ENCODE assay signal across 9 mouse cellular contexts in genomic region chr9:72693081-72693696, GRCm38 (mm10). TPM values are rescaled to one million over a fixed set of nuclear protein-coding genes. Genes with fewer than 3 reads are reported as not detected.
DNase-seq lines count a peak whose midpoint lies in the region; ATAC-seq lines count a peak whose summit lies in the region.
"Had no signal": no experiment of that assay in that cellular context is flagged by ENCODE, and none has a peak within 500 bp of the region (broad histone marks: within the 10 kb centered on the region; RNA-seq: fewer than 3 reads in every experiment).

No protein-coding gene starts in this region.

- intact Hi-C loops in heart, postnatal 25 days (cut with DNase I), result no loop called here

- H3K36me3 ChIP-seq in heart, embryonic 13.5 days, result peaks cover 91% of the 10 kb centered on the region
- H3K36me3 ChIP-seq in hindbrain, embryonic 15.5 days, result peaks cover 55% of the 10 kb centered on the region
- peaks cover 32% of the 10 kb centered on the region for H3K36me3 ChIP-seq in stomach, embryonic 15.5 days

- DNase-seq in heart, postnatal 25 days (ENCODE audit: low spot score), result no peak
- DNase-seq in right cerebral cortex, postnatal 25 days, result peak; percentile 38
- DNase-seq in right cerebral cortex, postnatal 4 days, result no peak
- DNase-seq in cerebellum, postnatal 4 days (ENCODE audit: low spot score in 2 of 2), result no peak
- no peak for DNase-seq in thymus, postnatal 36 days

- H3K9me3 ChIP-seq in heart, embryonic 13.5 days, result no peaks in the 10 kb centered on the region
- H3K9me3 ChIP-seq in hindbrain, embryonic 15.5 days, result no peaks in the 10 kb centered on the region
- H3K9me3 ChIP-seq in stomach, embryonic 15.5 days, result no peaks in the 10 kb centered on the region
- H3K9me3 ChIP-seq: liver, embryonic 15.5 days had no signal

- peaks cover 81% of the 10 kb centered on the region for H3K4me1 ChIP-seq in heart, embryonic 13.5 days
- H3K4me1 ChIP-seq in hindbrain, embryonic 15.5 days (replicated peaks), result peaks cover 40% of the 10 kb centered on the region
- H3K4me1 ChIP-seq in stomach, embryonic 15.5 days, result peaks cover 20% of the 10 kb centered on the region

- H3K4me3 ChIP-seq in heart, embryonic 13.5 days, result no peak overlapping the region
- H3K4me3 ChIP-seq in hindbrain, embryonic 15.5 days, result no peak overlapping the region
- H3K4me3 ChIP-seq in stomach, embryonic 15.5 days (replicated peaks), result no peak overlapping the region
- H3K4me3 ChIP-seq: liver, embryonic 15.5 days had no signal

- peak overlapping the region; percentile 36; the same call in 1 of the 2 replicates for H3K27ac ChIP-seq in heart, embryonic 13.5 days (replicated peaks)
- H3K27ac ChIP-seq in hindbrain, embryonic 15.5 days (replicated peaks), result peak overlapping the region; percentile 58
- no peak overlapping the region for H3K27ac ChIP-seq in stomach, embryonic 15.5 days
- H3K27ac ChIP-seq: liver, embryonic 15.5 days had no signal

- no peak overlapping the region for H3K4me2 ChIP-seq in heart, embryonic 13.5 days
- H3K4me2 ChIP-seq in hindbrain, embryonic 15.5 days, result no peak overlapping the region
- no peak overlapping the region for H3K4me2 ChIP-seq in stomach, embryonic 15.5 days
- H3K4me2 ChIP-seq: liver, embryonic 15.5 days had no signal

- no peak; the same call in 1 of the 2 replicates for ATAC-seq in heart, embryonic 13.5 days (ENCODE audit: extremely low read depth, insufficient number of reproducible peaks, low FRiP score, low TSS enrichment)
- ATAC-seq in hindbrain, embryonic 15.5 days (ENCODE audit: low FRiP score, low read depth), result peak; percentile 40; the same call in 1 of the 2 replicates
- ATAC-seq in stomach, embryonic 15.5 days (ENCODE audit: insufficient read depth, low FRiP score, low read depth), result peak; percentile 22; the same call in 1 of the 2 replicates

- H3K9ac ChIP-seq in heart, embryonic 13.5 days, result peak overlapping the region; percentile 6; the same call in 1 of the 2 replicates
- no peak overlapping the region for H3K9ac ChIP-seq in hindbrain, embryonic 15.5 days
- no peak overlapping the region for H3K9ac ChIP-seq in stomach, embryonic 15.5 days
- H3K9ac ChIP-seq: liver, embryonic 15.5 days had no signal

- no peaks in the 10 kb centered on the region for H3K27me3 ChIP-seq in heart, embryonic 13.5 days (replicated peaks)
- no peaks in the 10 kb centered on the region for H3K27me3 ChIP-seq in hindbrain, embryonic 15.5 days
- H3K27me3 ChIP-seq in stomach, embryonic 15.5 days (replicated peaks), result no peaks in the 10 kb centered on the region
- H3K27me3 ChIP-seq: liver, embryonic 15.5 days had no signal

- WGBS in heart, embryonic 13.5 days, result 61% methylated on average over 24 of the region's 24 CpGs
- WGBS in hindbrain, embryonic 15.5 days, result 59% methylated on average over 24 of the region's 24 CpGs
- 68% methylated on average over 24 of the region's 24 CpGs for WGBS in stomach, embryonic 15.5 days

RNA-seq across cellular contexts. Expression of gene Nedd4, which starts 31.0 kb away (rescaled TPM):
- polyA plus RNA-seq in heart, embryonic 13.5 days (2015; fragmentation: Nextera tagmentation; extraction: Ambion mirVana), result 468 and 480 TPM in 2 replicates
- total RNA-seq in heart, postnatal 25 days (2021), result 100 to 1,000 TPM; 337 to 377 TPM
- 387 and 425 TPM in 2 replicates for polyA plus RNA-seq in hindbrain, embryonic 15.5 days (2015; fragmentation: Nextera tagmentation; extraction: Ambion mirVana)
- 502 and 542 TPM in 2 replicates for polyA plus RNA-seq in stomach, embryonic 15.5 days (2015; fragmentation: Nextera tagmentation; extraction: Ambion mirVana)
